Mouse (Mus musculus): ENCODE measurements around the gene Nudt12.

Nudt12 gene

DNA sequence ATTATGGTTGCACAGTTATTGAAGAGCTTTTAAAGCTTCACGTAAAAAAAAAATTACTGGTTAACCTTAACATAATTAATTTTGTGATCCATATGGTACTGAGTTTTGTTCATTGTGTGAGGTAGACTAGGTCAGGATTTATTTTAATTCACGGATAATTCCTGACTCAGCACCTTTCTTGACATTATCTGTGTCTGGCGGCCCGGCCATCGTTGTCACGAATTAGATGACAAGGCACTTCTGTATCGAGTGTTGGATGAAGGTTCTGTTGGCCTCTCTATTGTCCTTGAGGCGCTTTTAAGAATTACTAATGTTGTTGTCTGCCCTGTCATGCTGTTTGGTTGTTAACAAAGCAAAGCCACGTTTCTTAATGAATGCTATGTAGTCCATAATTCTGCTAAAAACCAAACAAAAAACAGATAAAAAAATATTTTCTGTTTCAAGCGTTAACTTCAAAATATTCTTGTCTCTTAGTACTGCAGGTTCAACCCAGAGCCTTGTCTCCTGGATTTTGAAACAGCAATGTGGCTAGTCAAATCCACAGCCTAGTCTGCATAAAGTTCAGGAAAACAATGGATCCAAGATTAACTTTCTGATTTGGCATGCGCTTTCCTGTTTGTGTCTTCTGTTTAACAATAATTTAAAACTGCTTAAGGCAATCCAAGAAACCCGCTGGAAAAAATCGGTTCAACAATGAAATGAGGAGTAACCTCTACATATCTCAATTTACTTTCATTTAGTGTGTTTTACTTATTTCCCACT, 1.4 kb downstream of the Nudt12 start:
- Histone ChIP-seq H3K4me3 (replicated peaks; ENCODE audit: low read length) (no peak overlapping the region), H3K9me3 (ENCODE audit: low read length) (no peaks in the 10 kb centered on the region), H3K27me3 (ENCODE audit: insufficient read depth, low read length) (no peaks in the 10 kb centered on the region), H3K36me3 (ENCODE audit: insufficient read depth, low read length) (no peaks in the 10 kb centered on the region), H3K4me1 (replicated peaks; ENCODE audit: low read depth, low read length) (peaks cover 6% of the 10 kb centered on the region; the same call in 1 of the 2 replicates)
- TF ChIP-seq CTCF (conservative IDR thresholded peaks at IDR 0.05; ENCODE audit: low read length), result no peak
- TF ChIP-seq NANOG (IDR thresholded peaks at IDR 0.05; ENCODE audit: borderline replicate concordance, low read length), result no peak
- no peak for TF ChIP-seq POU5F1 (IDR thresholded peaks at IDR 0.05; ENCODE audit: borderline replicate concordance, low read length)

DNA sequence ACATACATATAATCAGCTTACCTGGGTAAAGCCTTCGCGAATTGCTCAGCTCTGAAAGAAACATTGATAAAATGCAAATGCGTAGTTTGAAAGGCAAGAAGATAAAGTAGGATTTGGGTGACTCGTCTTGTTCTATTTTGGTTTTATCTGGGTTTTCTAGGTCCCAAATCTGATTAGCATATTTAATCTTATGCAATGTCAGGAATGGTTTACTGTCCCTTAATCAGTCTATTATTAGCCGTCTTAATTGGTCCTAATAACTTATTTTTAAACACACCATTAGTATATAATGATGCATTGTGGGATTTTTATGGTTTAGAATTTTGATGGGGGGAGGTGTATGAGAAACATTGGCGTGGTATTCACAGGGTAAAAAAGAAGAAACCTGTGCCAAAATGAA, 21.9 kb downstream of the Nudt12 start, which contains the start of gene Pdzph1:
Pdzph1 (minus strand) TSS at position 101 of the 400 bp plus-strand sequence.
- Histone ChIP-seq H3K27me3 (ENCODE audit: insufficient read depth, low read length) (no peaks in the 10 kb centered on the region), H3K36me3 (ENCODE audit: insufficient read depth, low read length) (no peaks in the 10 kb centered on the region), H3K9me3 (ENCODE audit: low read length) (no peaks in the 10 kb centered on the region), H3K4me3 (replicated peaks; ENCODE audit: low read length) (no peak within 1 kb of the TSS), H3K4me1 (replicated peaks; ENCODE audit: low read depth, low read length) (no peaks in the 10 kb centered on the region)
- TF ChIP-seq NANOG (IDR thresholded peaks at IDR 0.05; ENCODE audit: borderline replicate concordance, low read length) (no peak), POU5F1 (IDR thresholded peaks at IDR 0.05; ENCODE audit: borderline replicate concordance, low read length) (no peak), CTCF (conservative IDR thresholded peaks at IDR 0.05; ENCODE audit: low read length) (no peak)

DNA sequence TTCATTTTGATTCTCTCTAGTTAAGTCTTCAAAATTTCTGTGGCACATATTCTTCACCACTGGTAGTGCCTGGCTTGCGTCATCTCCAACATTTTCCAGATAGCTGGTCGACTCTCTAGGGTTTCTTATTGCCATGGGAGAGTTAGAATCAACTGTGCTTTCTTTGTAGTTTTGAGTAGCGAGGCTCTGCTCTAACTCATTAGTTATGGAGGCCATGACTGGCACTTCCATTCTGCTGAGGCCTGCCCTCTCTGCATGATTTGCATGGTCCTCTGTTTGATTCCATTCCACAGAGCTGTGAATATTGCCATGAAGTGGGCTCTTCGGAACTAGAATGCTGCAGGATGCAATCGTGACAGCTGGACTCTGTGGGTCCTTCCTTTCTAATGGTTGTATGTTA, 39.9 kb downstream of the Nudt12 start:
- no peak for TF ChIP-seq CTCF (conservative IDR thresholded peaks at IDR 0.05; ENCODE audit: low read length)
- no peak for TF ChIP-seq NANOG (IDR thresholded peaks at IDR 0.05; ENCODE audit: borderline replicate concordance, low read length)
- no peak for TF ChIP-seq POU5F1 (IDR thresholded peaks at IDR 0.05; ENCODE audit: borderline replicate concordance, low read length)
- no peak overlapping the region for H3K4me3 ChIP-seq (replicated peaks; ENCODE audit: low read length)
- no peaks in the 10 kb centered on the region for H3K36me3 ChIP-seq (ENCODE audit: insufficient read depth, low read length)
- no peaks in the 10 kb centered on the region for H3K9me3 ChIP-seq (ENCODE audit: low read length)
- no peaks in the 10 kb centered on the region for H3K4me1 ChIP-seq (replicated peaks; ENCODE audit: low read depth, low read length)
- no peaks in the 10 kb centered on the region for H3K27me3 ChIP-seq (ENCODE audit: insufficient read depth, low read length)

DNA sequence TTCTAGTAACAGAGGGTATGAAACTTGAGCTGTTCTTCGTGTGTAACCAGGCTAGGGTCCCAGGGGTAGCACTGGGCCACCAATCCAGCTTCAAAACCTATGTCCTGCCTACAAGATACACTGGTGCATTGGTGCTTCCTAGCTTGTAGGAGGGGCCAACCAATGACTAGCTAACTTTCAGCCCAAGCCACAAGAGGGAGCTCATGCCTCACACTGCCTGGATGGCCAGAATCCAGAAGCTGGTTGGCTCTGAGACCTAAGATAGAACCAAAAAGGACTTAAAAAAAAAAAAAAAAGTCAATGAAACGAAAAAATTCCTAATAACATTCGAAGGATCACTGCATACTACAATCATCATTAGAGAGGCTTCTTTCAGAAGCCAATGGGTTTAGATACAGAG, 53.3 kb downstream of the Nudt12 start:
- Histone ChIP-seq H3K4me1 (replicated peaks; ENCODE audit: low read depth, low read length) (no peaks in the 10 kb centered on the region), H3K4me3 (replicated peaks; ENCODE audit: low read length) (no peak overlapping the region), H3K9me3 (ENCODE audit: low read length) (no peaks in the 10 kb centered on the region), H3K36me3 (ENCODE audit: insufficient read depth, low read length) (no peaks in the 10 kb centered on the region), H3K27me3 (ENCODE audit: insufficient read depth, low read length) (no peaks in the 10 kb centered on the region)
- TF ChIP-seq CTCF (conservative IDR thresholded peaks at IDR 0.05; ENCODE audit: low read length) (peak; percentile 38), POU5F1 (IDR thresholded peaks at IDR 0.05; ENCODE audit: borderline replicate concordance, low read length) (no peak)

DNA sequence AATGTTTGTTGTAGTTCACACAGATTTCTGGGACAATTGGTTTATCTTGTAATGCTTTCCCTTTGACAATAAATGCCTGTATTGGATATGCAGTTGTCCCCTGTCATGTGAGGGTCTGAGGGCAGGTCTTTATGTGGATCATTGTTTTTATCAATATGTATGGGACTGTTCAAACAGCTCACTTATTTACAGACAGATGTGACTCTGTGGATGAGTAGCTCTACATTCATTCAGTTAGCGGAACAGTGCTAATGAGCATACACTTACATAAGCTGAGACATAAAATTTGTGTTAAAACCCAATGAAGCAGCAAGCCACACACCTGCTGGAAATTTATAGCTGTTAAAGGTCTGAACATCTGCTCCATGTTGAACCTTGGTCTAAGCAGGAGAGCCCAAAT, 56.1 kb downstream of the Nudt12 start:
- no peaks in the 10 kb centered on the region for H3K36me3 ChIP-seq (ENCODE audit: insufficient read depth, low read length)
- no peaks in the 10 kb centered on the region for H3K4me1 ChIP-seq (replicated peaks; ENCODE audit: low read depth, low read length)
- no peaks in the 10 kb centered on the region for H3K27me3 ChIP-seq (ENCODE audit: insufficient read depth, low read length)
- H3K9me3 ChIP-seq (ENCODE audit: low read length), result no peaks in the 10 kb centered on the region
- no peak for TF ChIP-seq NANOG (IDR thresholded peaks at IDR 0.05; ENCODE audit: borderline replicate concordance, low read length)
- TF ChIP-seq CTCF (conservative IDR thresholded peaks at IDR 0.05; ENCODE audit: low read length), result no peak
- TF ChIP-seq POU5F1 (IDR thresholded peaks at IDR 0.05; ENCODE audit: borderline replicate concordance, low read length), result no peak
- H3K4me3 ChIP-seq (replicated peaks; ENCODE audit: low read length), result no peak overlapping the region

Data from E14TG2a.4 (cell line).